Mouse (Mus musculus) hindbrain, postnatal 0 days (tissue): ENCODE data around the gene Rps5. TPM values are rescaled to one million over a fixed set of nuclear protein-coding genes. Genes with fewer than 3 reads are reported as not detected.

ENCODE experiments used
- ATAC-seq: fragments of 200-750 bp; cut with Nextera tagmentation; 2 replicates; pipeline ENCODE4 v1.8.0; 2017; ENCODE audit warnings: mild to moderate bottlenecking, moderate TSS enrichment, moderate library complexity
- DNase-seq: peaks from one replicate; pipeline ENCODE4 v3.0.0-alpha.2; 2015; ENCODE audit warnings: low spot score
- H3K27ac ChIP-seq: fragments of 300-500 bp; sonication (generic); 2 replicates; pipeline ENCODE4 v1.5.1; 2014; ENCODE audit warnings: mild to moderate bottlenecking
- H3K27me3 ChIP-seq: fragments of 300-500 bp; sonication (generic); 2 replicates; pipeline ENCODE4 v1.6.1; 2014; ENCODE audit warnings: low read length, mixed read lengths; ENCODE audit not compliant: insufficient read depth
- H3K36me3 ChIP-seq: fragments of 300-500 bp; sonication (generic); 2 replicates; pipeline ENCODE4 v1.6.1; 2014; ENCODE audit warnings: low read length, mixed read lengths; ENCODE audit not compliant: insufficient read depth
- H3K4me1 ChIP-seq: fragments of 300-500 bp; sonication (generic); 2 replicates; pipeline ENCODE4 v1.6.1; 2014; ENCODE audit warnings: antibody characterized with exemption, low read length, mixed read lengths; ENCODE audit not compliant: insufficient read depth
- H3K4me2 ChIP-seq: fragments of 300-500 bp; sonication (generic); 2 replicates; pipeline ENCODE4 v1.6.1; 2014; ENCODE audit warnings: low read depth, mild to moderate bottlenecking, low read length, moderate library complexity, mixed read lengths
- H3K4me3 ChIP-seq: fragments of 300-500 bp; sonication (generic); 2 replicates; pipeline ENCODE4 v1.5.1; 2014; ENCODE audit warnings: low read length
- H3K9ac ChIP-seq: fragments of 300-500 bp; sonication (generic); replicated peaks from 2 replicates; pipeline ENCODE4 v1.6.1; 2014; ENCODE audit warnings: mild to moderate bottlenecking, low read length, moderate library complexity, mixed read lengths
- H3K9me3 ChIP-seq: fragments of 300-500 bp; sonication (generic); 2 replicates; pipeline ENCODE4 v1.6.1; 2016; ENCODE audit warnings: low read length, mixed read lengths
- CTCF ChIP-seq: IDR thresholded peaks from 2 replicates; pipeline ENCODE4 v1.5.1; 2016; ENCODE audit warnings: antibody characterized with exemption, control low read depth, low read depth
- WGBS: fragments of 180-500 bp; shearing (Covaris S2); extraction: QIAGEN DNeasy Blood & Tissue Kit; methylation state at CpG from one replicate; pipeline ENCODE4 v1.1.7; 2014; 5-methylcytosine and 5-hydroxymethylcytosine counted together
- polyA plus RNA-seq: library from polyadenylated mRNA; unstranded; fragments of >200 nt; fragmentation: Nextera tagmentation; extraction: Ambion mirVana; gene quantifications from 2 replicates; pipeline ENCODE4 v1.2.1, GENCODE M21; 2015
- total RNA-seq: library from RNA; depleted of rRNA; stranded (reverse); fragments of >200 nt; gene quantifications from 2 replicates; pipeline ENCODE4 v1.2.3, GENCODE M21; 2014; rRNA removed

The Rps5 gene
- total and polyA plus RNA-seq, 2 experiments from 2014 or later = 658 to 1,864 TPM

DNA sequence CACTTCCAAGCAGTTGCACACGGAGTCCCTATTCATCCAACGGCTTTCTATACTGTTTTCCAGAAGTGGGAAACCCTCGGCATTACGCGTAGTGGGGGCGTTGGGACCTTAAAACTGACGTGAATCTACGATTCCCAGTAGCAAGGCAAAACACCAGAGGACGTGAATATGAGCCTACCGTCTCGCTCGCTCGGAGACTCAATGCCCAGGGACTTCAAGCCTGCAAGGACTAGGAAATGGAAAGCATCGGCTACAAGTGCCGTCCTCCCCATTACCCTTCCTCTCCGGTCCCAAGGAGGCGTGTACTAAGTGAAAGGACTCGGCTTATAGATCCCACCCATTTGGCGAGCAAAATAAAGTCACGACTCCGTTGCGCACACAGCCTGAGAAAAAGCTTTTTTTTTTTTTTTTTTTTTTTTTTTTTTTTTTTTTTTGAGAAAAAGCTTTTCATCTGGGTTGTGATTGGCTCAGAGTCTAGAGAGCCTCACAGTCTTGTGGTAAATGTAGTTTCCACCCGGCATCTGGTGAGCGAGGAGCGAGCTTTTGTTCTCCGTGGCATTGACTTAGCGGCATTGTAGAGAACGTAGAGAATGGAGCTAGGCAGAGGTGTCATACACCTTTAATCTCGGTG, 39.5 kb downstream of the Rps5 start:
- Histone ChIP-seq H3K9me3 (no peaks in the 10 kb centered on the region), H3K27me3 (no peaks in the 10 kb centered on the region), H3K27ac (peak overlapping the region; percentile 85), H3K4me3 (peak overlapping the region; percentile 51), H3K4me2 (peak overlapping the region; percentile 70), H3K4me1 (peaks cover 10% of the 10 kb centered on the region; the same call in 1 of the 2 replicates), H3K9ac (peak overlapping the region; percentile 65), H3K36me3 (no peaks in the 10 kb centered on the region)
- ATAC-seq (peak; percentile 70), DNase-seq (peak; percentile 91)
- no peak for TF ChIP-seq CTCF
- 1% methylated on average over 29 of the region's 29 CpGs for WGBS

DNA sequence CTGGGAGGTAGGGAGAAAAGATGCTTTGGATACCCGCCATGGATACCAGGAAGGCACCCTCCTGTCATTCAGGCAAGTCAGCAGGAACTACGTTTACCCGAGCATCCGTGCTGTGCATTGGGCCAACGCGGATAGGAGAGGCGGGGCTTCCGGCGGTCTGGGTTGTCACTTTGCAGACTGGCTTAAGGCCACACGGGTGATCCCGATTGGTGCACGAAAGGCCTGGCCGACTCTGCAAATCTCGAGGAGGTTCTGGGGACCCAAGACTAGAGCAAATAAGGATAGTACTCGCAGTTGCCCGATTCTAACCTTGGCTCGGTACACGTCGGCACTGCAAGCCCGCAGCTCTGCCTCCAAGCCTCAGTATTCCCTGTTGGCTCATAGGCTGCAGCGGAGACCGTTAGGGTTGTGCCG, 43.6 kb downstream of the Rps5 start, which contains the start of gene Zfp324:
Gene Zfp324, plus strand, starts transcription at position 161 of the 414 bp plus-strand sequence.
- Histone ChIP-seq H3K4me2 (peak within 1 kb of the TSS; percentile 98), H3K4me3 (peak within 1 kb of the TSS; percentile 84), H3K9ac (peak within 1 kb of the TSS; percentile 86), H3K4me1 (peaks cover 19% of the 10 kb centered on the region; the same call in 1 of the 2 replicates), H3K27ac (peak within 1 kb of the TSS; percentile 90), H3K36me3 (peaks cover 16% of the 10 kb centered on the region), H3K9me3 (no peaks in the 10 kb centered on the region), H3K27me3 (no peaks in the 10 kb centered on the region)
- TF ChIP-seq CTCF = no peak
- DNase-seq (peak; percentile 94), ATAC-seq (peak; percentile 90)
- WGBS = 0% methylated on average over 23 of the region's 23 CpGs

DNA sequence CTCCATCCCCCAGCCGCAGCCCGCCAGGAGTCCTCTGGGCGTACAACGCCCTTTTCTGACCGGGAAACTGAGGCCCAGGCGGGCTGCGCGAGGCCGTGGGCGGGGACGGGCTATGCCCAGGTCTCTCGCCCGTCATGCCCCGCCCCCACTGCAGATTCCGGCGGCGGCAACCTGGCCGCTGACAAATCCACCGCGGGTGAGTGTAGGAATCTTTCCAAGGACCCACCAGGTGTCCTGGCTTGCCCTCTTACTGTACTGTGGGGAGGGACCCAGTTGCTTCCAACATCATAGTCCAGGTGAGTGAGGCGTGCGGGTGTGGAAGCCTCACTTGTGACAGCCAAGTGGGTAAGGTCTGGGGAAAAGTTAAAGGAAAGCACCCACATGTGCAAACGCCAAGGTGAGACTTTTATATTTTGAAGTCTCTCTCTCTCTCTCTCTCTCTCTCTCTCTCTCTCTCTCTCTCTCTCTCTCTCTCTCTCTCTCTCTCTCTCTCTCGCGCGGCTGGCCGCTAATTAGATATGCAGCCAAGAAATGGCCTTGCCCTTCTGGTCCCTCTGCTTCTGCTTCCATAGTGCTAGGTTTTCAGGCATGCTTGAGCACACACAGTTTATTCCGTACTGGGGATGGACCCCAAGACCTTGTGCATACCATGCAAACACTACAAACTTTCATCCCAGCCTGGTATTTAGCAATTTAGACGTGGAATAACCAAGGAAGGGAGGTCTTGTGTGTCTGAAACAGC, 44.2 kb downstream of the Rps5 start:
- under 1% methylated on average over 29 of the region's 29 CpGs for WGBS

DNA sequence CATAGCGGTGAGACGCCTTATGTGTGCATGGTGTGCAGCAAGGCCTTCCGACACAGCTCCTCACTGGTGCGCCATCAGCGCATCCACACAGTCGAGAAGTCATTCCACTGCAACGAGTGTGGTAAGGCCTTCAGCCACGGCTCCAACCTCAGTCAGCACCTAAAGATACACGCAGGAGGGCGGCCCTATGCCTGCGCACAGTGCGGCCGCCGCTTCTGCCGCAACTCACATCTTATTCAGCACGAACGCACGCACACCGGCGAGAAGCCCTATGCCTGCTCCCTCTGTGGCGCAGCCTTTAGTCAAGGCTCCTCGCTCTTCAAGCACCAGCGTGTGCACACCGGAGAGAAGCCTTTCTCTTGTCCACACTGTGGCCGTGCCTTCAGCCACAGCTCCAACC, 48.8 kb downstream of the Rps5 start:
- no peak for TF ChIP-seq CTCF
- H3K4me3 ChIP-seq = no peak overlapping the region
- H3K4me1 ChIP-seq = peaks cover 10% of the 10 kb centered on the region; the same call in 1 of the 2 replicates
- no peak overlapping the region for H3K4me2 ChIP-seq
- WGBS = 96% methylated on average over 25 of the region's 25 CpGs
- H3K9ac ChIP-seq = no peak overlapping the region
- DNase-seq (no peak), ATAC-seq (no peak)
- no peaks in the 10 kb centered on the region for H3K27me3 ChIP-seq
- no peaks in the 10 kb centered on the region for H3K9me3 ChIP-seq
- peaks cover 30% of the 10 kb centered on the region for H3K36me3 ChIP-seq
- H3K27ac ChIP-seq = no peak overlapping the region

More for the DNA sequence above, 44.2 kb downstream of the Rps5 start:
- Histone ChIP-seq H3K9me3 (no peaks in the 10 kb centered on the region), H3K36me3 (peaks cover 21% of the 10 kb centered on the region), H3K27ac (peak overlapping the region; percentile 90), H3K27me3 (no peaks in the 10 kb centered on the region), H3K4me3 (peak overlapping the region; percentile 84), H3K4me1 (peaks cover 19% of the 10 kb centered on the region; the same call in 1 of the 2 replicates), H3K4me2 (peak overlapping the region; percentile 98), H3K9ac (peak overlapping the region; percentile 86)
- no peak for TF ChIP-seq CTCF
- DNase-seq (peak; percentile 47), ATAC-seq (peak; percentile 60)

Other genes starting within 250 kb of the Rps5 start
- not detected in 2 replicates for gene Vmn2r55, start 237.3 kb upstream of the Rps5 start, total RNA-seq
- gene Vmn2r55, start 237.3 kb upstream of the Rps5 start, polyA plus RNA-seq = not detected in 2 replicates
- gene Vmn2r56, start 187.3 kb upstream of the Rps5 start, total RNA-seq = 0.04 and 0.10 TPM in 2 replicates
- gene Vmn2r56, start 187.3 kb upstream of the Rps5 start, polyA plus RNA-seq = 0.03 TPM in 1 of 2 replicates, not detected in the other
- gene Zscan18, start 118.7 kb upstream of the Rps5 start, total RNA-seq = 17.3 and 18.1 TPM in 2 replicates
- gene Zscan18, start 118.7 kb upstream of the Rps5 start, polyA plus RNA-seq = 19.6 and 20.0 TPM in 2 replicates
- gene Zfp329, start 103.4 kb upstream of the Rps5 start, total RNA-seq = 10.7 and 14.8 TPM in 2 replicates
- 17.1 and 17.2 TPM in 2 replicates for gene Zfp329, start 103.4 kb upstream of the Rps5 start, polyA plus RNA-seq
- gene Zfp110, start 87.5 kb upstream of the Rps5 start, total RNA-seq = 15.2 and 31.8 TPM in 2 replicates
- 16.6 and 18.1 TPM in 2 replicates for gene Zfp110, start 87.5 kb upstream of the Rps5 start, polyA plus RNA-seq
- 7.7 and 10.7 TPM in 2 replicates for gene Zfp128, start 41.1 kb upstream of the Rps5 start, total RNA-seq
- gene Zfp128, start 41.1 kb upstream of the Rps5 start, polyA plus RNA-seq = 1.9 and 2.1 TPM in 2 replicates
- gene Zscan22, start 24.5 kb upstream of the Rps5 start, total RNA-seq = 7.4 and 7.7 TPM in 2 replicates
- 2.5 and 2.9 TPM in 2 replicates for gene Zscan22, start 24.5 kb upstream of the Rps5 start, polyA plus RNA-seq
- gene Rnf225, start 5.1 kb downstream of the Rps5 start, total RNA-seq = 2.5 and 3.0 TPM in 2 replicates
- gene Rnf225, start 5.1 kb downstream of the Rps5 start, polyA plus RNA-seq = 1.1 TPM in 2 replicates
- 25.5 and 30.1 TPM in 2 replicates for gene Zfp324, start 43.5 kb downstream of the Rps5 start, total RNA-seq
- 6.8 and 7.1 TPM in 2 replicates for gene Zfp324, start 43.5 kb downstream of the Rps5 start, polyA plus RNA-seq
- 8.9 and 10.9 TPM in 2 replicates for gene Zfp446, start 55.6 kb downstream of the Rps5 start, total RNA-seq
- 7.6 and 7.9 TPM in 2 replicates for gene Zfp446, start 55.6 kb downstream of the Rps5 start, polyA plus RNA-seq
- 1.1 and 1.7 TPM in 2 replicates for gene Slc27a5, start 75.9 kb downstream of the Rps5 start, total RNA-seq
- gene Slc27a5, start 75.9 kb downstream of the Rps5 start, polyA plus RNA-seq = 0.29 and 0.30 TPM in 2 replicates
- gene Trim28, start 76.8 kb downstream of the Rps5 start, total RNA-seq = 483 and 563 TPM in 2 replicates
- 176 and 184 TPM in 2 replicates for gene Trim28, start 76.8 kb downstream of the Rps5 start, polyA plus RNA-seq
- gene Zbtb45, start 87.7 kb downstream of the Rps5 start, total RNA-seq = 41.6 and 47.6 TPM in 2 replicates
- gene Zbtb45, start 87.7 kb downstream of the Rps5 start, polyA plus RNA-seq = 23.9 and 24.6 TPM in 2 replicates
- 59.7 and 68.0 TPM in 2 replicates for gene Chmp2a, start 112.5 kb downstream of the Rps5 start, total RNA-seq
- 188 and 202 TPM in 2 replicates for gene Chmp2a, start 112.5 kb downstream of the Rps5 start, polyA plus RNA-seq
- 320 and 345 TPM in 2 replicates for gene Ube2m, start 116.0 kb downstream of the Rps5 start, total RNA-seq
- gene Ube2m, start 116.0 kb downstream of the Rps5 start, polyA plus RNA-seq = 140 and 153 TPM in 2 replicates
- gene Mzf1, start 132.5 kb downstream of the Rps5 start, total RNA-seq = 9.6 and 11.5 TPM in 2 replicates
- 7.7 and 8.7 TPM in 2 replicates for gene Mzf1, start 132.5 kb downstream of the Rps5 start, polyA plus RNA-seq
- gene Vmn1r85, start 172.9 kb downstream of the Rps5 start, total RNA-seq = 0.43 and 0.58 TPM in 2 replicates
- 0.25 and 0.28 TPM in 2 replicates for gene Vmn1r85, start 172.9 kb downstream of the Rps5 start, polyA plus RNA-seq
- gene Vmn1r86, start 197.6 kb downstream of the Rps5 start, total RNA-seq = not detected in 2 replicates
- not detected in 2 replicates for gene Vmn1r86, start 197.6 kb downstream of the Rps5 start, polyA plus RNA-seq
- not detected in 2 replicates for gene Vmn1r87, start 217.9 kb downstream of the Rps5 start, total RNA-seq
- not detected in 2 replicates for gene Vmn1r87, start 217.9 kb downstream of the Rps5 start, polyA plus RNA-seq
- gene Vmn1r88, start 237.3 kb downstream of the Rps5 start, total RNA-seq = not detected in 2 replicates
- gene Vmn1r88, start 237.3 kb downstream of the Rps5 start, polyA plus RNA-seq = 0.01 TPM in 1 of 2 replicates, not detected in the other